Mouse (Mus musculus): Measurements from ENCODE around the gene Pogz.

- no peak for TF ChIP-seq EP300 (IDR thresholded peaks at IDR 0.05; ENCODE audit: low read depth)
- TF ChIP-seq CTCF (IDR thresholded peaks at IDR 0.05; ENCODE audit: low read depth) = no peak
Measured at GRCm38 (mm10) chr3:94924688-94925087, 87.3 kb downstream of the Pogz start.
